Mouse (Mus musculus) heart, adult 2 months (tissue): Measurements from ENCODE around the gene Rcvrn. TPM values are rescaled to one million over a fixed set of nuclear protein-coding genes. Genes with fewer than 3 reads are reported as not detected.
A peak's percentile ranks its signal among the peaks of the same experiment; 100 is the strongest.

Source experiments
- DNase-seq, 2 experiments: peaks; one replicate each; pipeline ENCODE4 v3.0.0; 2021
- H3K27ac ChIP-seq: fragments of 200-600 bp; 2 replicates; pipeline ENCODE4 v1.8.1; 2022
- H3K27me3 ChIP-seq: fragments of 200-500 bp; 2 replicates; pipeline ENCODE4 v1.6.1; 2012; ENCODE audit warnings: mild to moderate bottlenecking, low read length, inconsistent platforms, mixed read lengths; ENCODE audit not compliant: control insufficient read depth, insufficient read depth
- H3K36me3 ChIP-seq: fragments of 200-500 bp; 2 replicates; pipeline ENCODE4 v1.6.1; 2012; ENCODE audit warnings: low read length, inconsistent platforms; ENCODE audit not compliant: control insufficient read depth, insufficient read depth
- H3K4me1 ChIP-seq: fragments of 200-500 bp; 2 replicates; pipeline ENCODE4 v1.6.1; 2011; ENCODE audit warnings: low read length; ENCODE audit not compliant: control insufficient read depth, insufficient read depth
- H3K4me3 ChIP-seq: fragments of 200-600 bp; 2 replicates; pipeline ENCODE4 v1.8.1; 2022
- H3K79me2 ChIP-seq: fragments of 200-500 bp; replicated peaks from 2 replicates; pipeline ENCODE4 v1.6.1; 2012; ENCODE audit warnings: mild to moderate bottlenecking, inconsistent platforms, low read length, moderate library complexity, mixed read lengths; ENCODE audit not compliant: control insufficient read depth, insufficient read depth
- H3K9ac ChIP-seq: fragments of 200-500 bp; 2 replicates; pipeline ENCODE4 v1.6.1; 2012; ENCODE audit warnings: low read depth, mild to moderate bottlenecking, control low read depth, inconsistent platforms, low read length, mixed read lengths
- CTCF ChIP-seq: fragments of 200-600 bp; IDR thresholded peaks from 2 replicates; pipeline ENCODE4 v1.8.1; 2022; ENCODE audit warnings: antibody characterized with exemption, mild to moderate bottlenecking, moderate library complexity
- EP300 ChIP-seq: fragments of 200-500 bp; IDR thresholded peaks from 2 replicates; pipeline ENCODE4 v1.6.1; 2011; ENCODE audit warnings: low read depth, low read length, control low read depth; ENCODE audit not compliant: insufficient read depth
- POLR2A ChIP-seq: fragments of 200-500 bp; IDR thresholded peaks from 2 replicates; pipeline ENCODE4 v1.6.1; 2011; ENCODE audit warnings: mild to moderate bottlenecking, low read depth, low read length, control low read depth; ENCODE audit not compliant: insufficient read depth
- WGBS: fragments of 180-500 bp; shearing (Covaris S2); methylation state at CpG from one replicate; pipeline ENCODE4 v1.1.7; 2018; 5-methylcytosine and 5-hydroxymethylcytosine counted together
- intact Hi-C: fragments of 180-260 bp; cut with DNase I; formaldehyde crosslinking; loops from one replicate; pipeline ENCODE4 v1.15.1; 2025
- polyA plus RNA-seq: library from polyadenylated mRNA; depleted of rRNA; stranded (reverse); fragments of >200 nt; gene quantifications from 2 replicates; pipeline ENCODE4 v1.2.3, GENCODE M21; 2012
- total RNA-seq, 2 experiments: library from RNA; stranded (reverse); gene quantifications; 2 replicates each; pipeline ENCODE4 v1.2.3; 2021

Gene Rcvrn
- total and polyA plus RNA-seq, 3 experiments: not detected

GRCm38 (mm10) chr11:67715382-67715781, 20.3 kb downstream of the Rcvrn start:
- Histone ChIP-seq H3K27me3 (no peaks in the 10 kb centered on the region), H3K4me1 (no peaks in the 10 kb centered on the region), H3K4me3 (no peak overlapping the region), H3K36me3 (no peaks in the 10 kb centered on the region), H3K9ac (no peak overlapping the region), H3K27ac (no peak overlapping the region), H3K79me2 (no peaks in the 10 kb centered on the region)
- no peak for DNase-seq
- TF ChIP-seq EP300 (no peak), CTCF (no peak)
- WGBS: 71% methylated on average over 4 of the region's 4 CpGs
- intact Hi-C loops: no loop called here

- Histone ChIP-seq H3K79me2 (no peaks in the 10 kb centered on the region), H3K9ac (no peak overlapping the region), H3K27me3 (no peaks in the 10 kb centered on the region), H3K4me1 (no peaks in the 10 kb centered on the region; the same call in none of the 2 replicates), H3K27ac (no peak overlapping the region), H3K4me3 (no peak overlapping the region), H3K36me3 (no peaks in the 10 kb centered on the region)
- intact Hi-C loops: no loop called here
- DNase-seq: no peak
- 43% methylated on average over 5 of the region's 5 CpGs for WGBS
- no peak for TF ChIP-seq POLR2A
- TF ChIP-seq EP300: no peak
Observed at GRCm38 (mm10) chr11:67721485-67721884, 26.4 kb downstream of the Rcvrn start.

- DNase-seq: no peak
- H3K79me2 ChIP-seq: no peaks in the 10 kb centered on the region
- no peak for TF ChIP-seq POLR2A
- TF ChIP-seq CTCF: no peak
- TF ChIP-seq EP300: no peak
- H3K4me3 ChIP-seq: no peak overlapping the region
- H3K36me3 ChIP-seq: peaks cover 2% of the 10 kb centered on the region; the same call in 1 of the 2 replicates
- no peak overlapping the region for H3K27ac ChIP-seq
- intact Hi-C loops: no loop called here
- no peaks in the 10 kb centered on the region for H3K27me3 ChIP-seq
- H3K4me1 ChIP-seq: peaks cover 2% of the 10 kb centered on the region
- H3K9ac ChIP-seq: no peak overlapping the region
- WGBS: 76% methylated on average over 7 of the region's 7 CpGs
Observed at GRCm38 (mm10) chr11:67722399-67723156, 27.5 kb downstream of the Rcvrn start.

- no peak overlapping the region for H3K9ac ChIP-seq
- H3K27me3 ChIP-seq: no peaks in the 10 kb centered on the region
- H3K4me3 ChIP-seq: no peak overlapping the region
- H3K79me2 ChIP-seq: no peaks in the 10 kb centered on the region
- peaks cover 2% of the 10 kb centered on the region; the same call in 1 of the 2 replicates for H3K36me3 ChIP-seq
- intact Hi-C loops: no loop called here
- no peak overlapping the region for H3K27ac ChIP-seq
- DNase-seq: no peak
- peaks cover 2% of the 10 kb centered on the region for H3K4me1 ChIP-seq
- TF ChIP-seq POLR2A (no peak), EP300 (no peak), CTCF (no peak)
- WGBS: 72% methylated on average over 8 of the region's 8 CpGs
Observed at GRCm38 (mm10) chr11:67723231-67724013, 28.3 kb downstream of the Rcvrn start.

GRCm38 (mm10) chr11:67727095-67727494, 32.0 kb downstream of the Rcvrn start:
- intact Hi-C loops: no loop called here
- Histone ChIP-seq H3K36me3 (peaks cover 2% of the 10 kb centered on the region; the same call in 1 of the 2 replicates), H3K27ac (peak overlapping the region; percentile 41; the same call in 1 of the 2 replicates), H3K79me2 (no peaks in the 10 kb centered on the region), H3K27me3 (no peaks in the 10 kb centered on the region), H3K4me1 (peaks cover 2% of the 10 kb centered on the region; the same call in 1 of the 2 replicates), H3K4me3 (no peak overlapping the region), H3K9ac (no peak overlapping the region)
- DNase-seq: peak; percentile 13 to 20
- TF ChIP-seq EP300: no peak
- no peak for TF ChIP-seq POLR2A
- TF ChIP-seq CTCF: no peak
- WGBS: 54% methylated on average over 6 of the region's 6 CpGs

GRCm38 (mm10) chr11:67728726-67729125, 33.6 kb downstream of the Rcvrn start:
- intact Hi-C loops: no loop called here
- H3K79me2 ChIP-seq: no peaks in the 10 kb centered on the region
- no peak overlapping the region for H3K4me3 ChIP-seq
- H3K36me3 ChIP-seq: peaks cover 2% of the 10 kb centered on the region; the same call in 1 of the 2 replicates
- TF ChIP-seq CTCF: no peak
- no peak for TF ChIP-seq EP300
- TF ChIP-seq POLR2A: no peak
- no peak overlapping the region for H3K9ac ChIP-seq
- no peak for DNase-seq
- no peak overlapping the region for H3K27ac ChIP-seq
- H3K27me3 ChIP-seq: no peaks in the 10 kb centered on the region
- peaks cover 2% of the 10 kb centered on the region; the same call in 1 of the 2 replicates for H3K4me1 ChIP-seq
